Mouse (Mus musculus): ENCODE results near the gene Tmem114.

DNA sequence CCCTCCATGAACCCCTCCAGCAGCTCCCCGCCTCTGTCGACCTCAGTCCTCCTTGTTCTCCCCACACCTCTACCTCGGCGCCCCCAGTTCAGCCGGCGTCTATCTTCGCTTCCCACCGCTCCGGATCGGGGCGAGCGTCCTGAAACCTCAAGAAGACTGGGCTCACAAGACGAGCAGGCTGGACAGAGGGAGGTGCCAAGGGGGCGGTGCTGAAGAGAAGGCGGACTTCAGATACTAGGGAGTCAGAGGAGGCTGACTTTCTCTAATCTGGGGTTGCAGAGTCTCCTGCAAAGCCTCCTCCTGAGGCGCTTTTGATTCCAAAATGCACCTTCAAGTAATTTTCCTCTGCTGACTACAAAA lies at the start of gene Tmem114:
- no peak for TF ChIP-seq CTCF (conservative IDR thresholded peaks at IDR 0.05; ENCODE audit: insufficient read depth, insufficient read length, low read depth, low read length)
- TF ChIP-seq POLR2A (IDR thresholded peaks at IDR 0.05; ENCODE audit: low read depth, low read length): no peak

Data from kidney, adult 2 months (tissue).